Mouse (Mus musculus) frontal cortex, adult (tissue): ENCODE data around the gene Mbnl3.

Experiments used
- ATAC-seq: cut with Nextera tagmentation; 2 replicates; pipeline ENCODE4 v1.9.2; 2017; ENCODE audit warnings: mild to moderate bottlenecking, moderate library complexity, mixed read lengths; ENCODE audit not compliant: low TSS enrichment

Gene Mbnl3

GRCm38 (mm10) chrX:51206432-51206831 lies at the start of gene Mbnl3:
Gene Mbnl3 (minus strand): TSS chrX:51206532.
- no peak for ATAC-seq

GRCm38 (mm10) chrX:51205548-51206324 lies 596 bp downstream of the Mbnl3 start:
- ATAC-seq = no peak

GRCm38 (mm10) chrX:51204626-51205547 lies 1.4 kb downstream of the Mbnl3 start:
- ATAC-seq = peak; percentile 44; the same call in 1 of the 2 replicates

- no peak for ATAC-seq
Observed at GRCm38 (mm10) chrX:51197012-51197411, 9.3 kb downstream of the Mbnl3 start.

- ATAC-seq = no peak
Observed at GRCm38 (mm10) chrX:51171914-51172313, 34.4 kb downstream of the Mbnl3 start.

- ATAC-seq = no peak
Observed at GRCm38 (mm10) chrX:51171413-51171812, 34.9 kb downstream of the Mbnl3 start.

GRCm38 (mm10) chrX:51170404-51170803 lies 35.9 kb downstream of the Mbnl3 start:
- no peak for ATAC-seq

GRCm38 (mm10) chrX:51169476-51170045 lies 36.8 kb downstream of the Mbnl3 start:
- no peak for ATAC-seq

GRCm38 (mm10) chrX:51167976-51168375 lies 38.4 kb downstream of the Mbnl3 start:
- ATAC-seq = no peak

- no peak for ATAC-seq
Observed at GRCm38 (mm10) chrX:51164766-51165165, 41.6 kb downstream of the Mbnl3 start.

GRCm38 (mm10) chrX:51148436-51148835 lies 57.9 kb downstream of the Mbnl3 start:
- no peak for ATAC-seq

- ATAC-seq = peak; percentile 74
Observed at GRCm38 (mm10) chrX:51146351-51146750, 60.0 kb downstream of the Mbnl3 start.

GRCm38 (mm10) chrX:51140055-51140454 lies 66.3 kb downstream of the Mbnl3 start:
- no peak for ATAC-seq

GRCm38 (mm10) chrX:51131325-51131724 lies 75.0 kb downstream of the Mbnl3 start:
- ATAC-seq = no peak

- no peak for ATAC-seq
Observed at GRCm38 (mm10) chrX:51102748-51103147, 103.6 kb downstream of the Mbnl3 start.

GRCm38 (mm10) chrX:51084972-51085371 lies 121.4 kb downstream of the Mbnl3 start:
- ATAC-seq = no peak

- ATAC-seq = peak; percentile 92
Observed at GRCm38 (mm10) chrX:51084211-51084610, 122.1 kb downstream of the Mbnl3 start.

GRCm38 (mm10) chrX:51076744-51077143 lies 129.6 kb downstream of the Mbnl3 start:
- ATAC-seq = no peak
